Mouse (Mus musculus) left cerebral cortex, postnatal 36 days (tissue): ENCODE measurements around the gene Wee2. TPM values are rescaled to one million over a fixed set of nuclear protein-coding genes. Genes with fewer than 3 reads are reported as not detected.

Experiments used
- total RNA-seq, 2 experiments: library from RNA; stranded (reverse); gene quantifications; 2 replicates each; pipeline ENCODE4 v1.2.3; 2021

Gene Wee2
- total RNA-seq, 2 experiments from 2014 or later = 0.18 TPM; not detected in 1

Other genes starting within 250 kb of the Wee2 start
- 10 to 100 TPM; 41.4 to 44.8 TPM for gene Agk, start 113.9 kb upstream of the Wee2 start, total RNA-seq
- gene E330009J07Rik, start 3.0 kb upstream of the Wee2 start, total RNA-seq = 10 to 100 TPM; 53.2 to 58.2 TPM
- 10 to 100 TPM; 25.9 to 36.0 TPM for gene Ssbp1, start 32.3 kb downstream of the Wee2 start, total RNA-seq
- under 1 TPM; 0.39 TPM for gene Tas2r137, start 52.1 kb downstream of the Wee2 start, total RNA-seq
- gene Tas2r108, start 54.4 kb downstream of the Wee2 start, total RNA-seq = not detected
- not detected for gene Prss37, start 80.4 kb downstream of the Wee2 start, total RNA-seq
- gene Olfr461, start 116.0 kb downstream of the Wee2 start, total RNA-seq = not detected
- gene Olfr460, start 130.4 kb downstream of the Wee2 start, total RNA-seq = not detected
- under 1 TPM; 0.47 to 0.84 TPM for gene Clec5a, start 146.7 kb downstream of the Wee2 start, total RNA-seq
- gene Tas2r138, start 174.2 kb downstream of the Wee2 start, total RNA-seq = not detected
- gene Mgam, start 189.7 kb downstream of the Wee2 start, total RNA-seq = not detected